Mouse (Mus musculus) CH12.LX (cell line): ENCODE measurements around the gene Gpnmb. TPM values are rescaled to one million over a fixed set of nuclear protein-coding genes. Genes with fewer than 3 reads are reported as not detected.
A peak's percentile ranks its signal among the peaks of the same experiment; 100 is the strongest.

Experiments used
- DNase-seq: peaks from one replicate; pipeline ENCODE4 v3.0.0-alpha.2; 2013; ENCODE audit errors: extremely low read depth
- H3K27ac ChIP-seq: 2 replicates; pipeline ENCODE4 v1.5.1; 2012; ENCODE audit warnings: low read depth, mild to moderate bottlenecking, control low read depth, moderate library complexity; ENCODE audit not compliant: insufficient read depth
- H3K27me3 ChIP-seq: replicated peaks from 2 replicates; pipeline ENCODE3; 2012; ENCODE audit warnings: inconsistent platforms
- H3K36me3 ChIP-seq, 2 experiments: replicated peaks in 1 of 2; 2 replicates each; pipeline versions ENCODE3 to v1.6.1; 2012; ENCODE audit warnings: inconsistent platforms in 1 of 2, low read length in 1 of 2, mild to moderate bottlenecking in 1 of 2, mixed read lengths in 1 of 2, moderate library complexity in 1 of 2; ENCODE audit not compliant: control insufficient read depth in 1 of 2, insufficient read depth in 1 of 2
- H3K4me1 ChIP-seq, 2 experiments: 2 replicates each; pipeline ENCODE4 v1.6.1; 2012; ENCODE audit warnings: inconsistent platforms in 1 of 2, moderate library complexity in 1 of 2; ENCODE audit not compliant: insufficient read depth in 2 of 2, control insufficient read depth in 1 of 2
- H3K4me2 ChIP-seq: 2 replicates; pipeline ENCODE4 v1.6.1; 2012; ENCODE audit warnings: low read depth, mild to moderate bottlenecking, control low read depth; ENCODE audit not compliant: poor library complexity, insufficient read depth, severe bottlenecking
- H3K4me3 ChIP-seq, 3 experiments: fragments of 150-350 bp in 1 of 3; sonication (generic) in 1 of 3; replicated peaks in 1 of 3; 2 replicates each; pipeline versions ENCODE3 to v1.5.1; 2011 to 2012; ENCODE audit warnings: low read depth in 2 of 3, low read length in 2 of 3, mild to moderate bottlenecking in 2 of 3, moderate library complexity in 2 of 3, control low read depth in 1 of 3, improper control_type of control experiment in 1 of 3, inconsistent platforms in 1 of 3, mixed read lengths in 1 of 3; ENCODE audit not compliant: poor library complexity in 1 of 3
- H3K79me2 ChIP-seq: replicated peaks from 2 replicates; pipeline ENCODE4 v1.6.1; 2012; ENCODE audit warnings: mild to moderate bottlenecking, moderate library complexity; ENCODE audit not compliant: control insufficient read depth, poor library complexity, insufficient read depth, severe bottlenecking; ENCODE audit errors: extremely low read depth
- H3K9ac ChIP-seq: 2 replicates; pipeline ENCODE4 v1.6.1; 2012; ENCODE audit warnings: low read depth, mild to moderate bottlenecking, control low read depth, moderate library complexity; ENCODE audit not compliant: insufficient read depth
- H3K9me3 ChIP-seq: replicated peaks from 2 replicates; pipeline ENCODE3; 2012; ENCODE audit warnings: low read length, inconsistent platforms, mixed read lengths
- BHLHE40 ChIP-seq: IDR thresholded peaks from 2 replicates; pipeline ENCODE4 v1.6.1; 2011; ENCODE audit warnings: mild to moderate bottlenecking, low read depth, low read length, improper control_type of control experiment
- CHD2 ChIP-seq: IDR thresholded peaks from 2 replicates; pipeline ENCODE4 v1.6.1; 2011; ENCODE audit warnings: low read length, improper control_type of control experiment
- EP300 ChIP-seq: IDR thresholded peaks from 2 replicates; pipeline ENCODE4 v1.6.1; 2011; ENCODE audit warnings: low read length, improper control_type of control experiment
- HCFC1 ChIP-seq: IDR thresholded peaks from 2 replicates; pipeline ENCODE4 v1.6.1; 2012; ENCODE audit warnings: low read depth, mild to moderate bottlenecking, inconsistent platforms, low read length, improper control_type of control experiment
- JUN ChIP-seq: IDR thresholded peaks from 2 replicates; pipeline ENCODE4 v1.6.1; 2011; ENCODE audit warnings: low read depth, mild to moderate bottlenecking, low read length, improper control_type of control experiment, moderate library complexity; ENCODE audit not compliant: insufficient read depth
- MAX ChIP-seq: IDR thresholded peaks from 2 replicates; pipeline ENCODE4 v1.6.1; 2011; ENCODE audit warnings: low read length, improper control_type of control experiment
- MYC ChIP-seq: IDR thresholded peaks from 2 replicates; pipeline ENCODE4 v1.6.1; 2011; ENCODE audit warnings: low read depth, mild to moderate bottlenecking, improper control_type of control experiment, low read length
- NRF1 ChIP-seq: IDR thresholded peaks from 2 replicates; pipeline ENCODE4 v1.6.1; 2014; ENCODE audit warnings: low read depth, mild to moderate bottlenecking, inconsistent platforms, low read length, improper control_type of control experiment, moderate library complexity
- POLR2AphosphoS2 ChIP-seq: IDR thresholded peaks from 2 replicates; pipeline ENCODE4 v1.6.1; 2011; ENCODE audit warnings: low read depth, low read length, improper control_type of control experiment
- RCOR1 ChIP-seq: conservative IDR thresholded peaks from 2 replicates; pipeline ENCODE4 v1.6.1; 2012; ENCODE audit warnings: low read depth, mild to moderate bottlenecking, inconsistent platforms, low read length, improper control_type of control experiment
- TBP ChIP-seq: conservative IDR thresholded peaks from 2 replicates; pipeline ENCODE4 v1.6.1; 2011; ENCODE audit warnings: low read depth, low read length, improper control_type of control experiment
- TCF12 ChIP-seq: IDR thresholded peaks from 2 replicates; pipeline ENCODE4 v1.6.1; 2014; ENCODE audit warnings: low read depth, mild to moderate bottlenecking, inconsistent platforms, low read length, improper control_type of control experiment
- USF1 ChIP-seq: IDR thresholded peaks from 2 replicates; pipeline ENCODE4 v1.6.1; 2014; ENCODE audit warnings: low read depth, mild to moderate bottlenecking, inconsistent platforms, low read length, improper control_type of control experiment
- USF2 ChIP-seq: conservative IDR thresholded peaks from 2 replicates; pipeline ENCODE4 v1.6.1; 2011; ENCODE audit warnings: low read depth, low read length, improper control_type of control experiment
- ZKSCAN1 ChIP-seq: IDR thresholded peaks from 2 replicates; pipeline ENCODE4 v1.6.1; 2012; ENCODE audit warnings: low read depth, inconsistent platforms, low read length, improper control_type of control experiment, borderline replicate concordance
- dilution Hi-C: fragments of 300-500 bp; cut with MboI; formaldehyde crosslinking; loops from 2 replicates; pipeline ENCODE4 v1.14.3; 2020; ENCODE audit warnings: low sequenced_read_pairs; ENCODE audit not compliant: extremely low pct_unique_long_range_greater_than_20kb, extremely low pct_ligation_motif_present
- in situ Hi-C: fragments of 300-500 bp; cut with MboI; formaldehyde crosslinking; loops from 3 replicates; pipeline ENCODE4 v1.14.3; 2019; ENCODE audit warnings: low sequenced_read_pairs, low pct_ligation_motif_present, low pct_unique_long_range_greater_than_20kb, mixed read lengths
- polyA plus RNA-seq: library from polyadenylated mRNA; unstranded; fragments of >175 nt; gene quantifications from 2 replicates; pipeline ENCODE4 v1.2.1, GENCODE M21; 2012; ENCODE audit warnings: low read depth; ENCODE audit not compliant: insufficient read length
- total RNA-seq, 2 experiments: library from RNA; depleted of rRNA; stranded (reverse); fragments of 300-350 nt in 1 of 2; fragments of >200 nt in 1 of 2; gene quantifications; 2 replicates each; pipeline ENCODE4 v1.2.3; 2012 to 2014

Gpnmb gene
- total and polyA plus RNA-seq, 3 experiments: 0.24 TPM; not detected in 2

DNA sequence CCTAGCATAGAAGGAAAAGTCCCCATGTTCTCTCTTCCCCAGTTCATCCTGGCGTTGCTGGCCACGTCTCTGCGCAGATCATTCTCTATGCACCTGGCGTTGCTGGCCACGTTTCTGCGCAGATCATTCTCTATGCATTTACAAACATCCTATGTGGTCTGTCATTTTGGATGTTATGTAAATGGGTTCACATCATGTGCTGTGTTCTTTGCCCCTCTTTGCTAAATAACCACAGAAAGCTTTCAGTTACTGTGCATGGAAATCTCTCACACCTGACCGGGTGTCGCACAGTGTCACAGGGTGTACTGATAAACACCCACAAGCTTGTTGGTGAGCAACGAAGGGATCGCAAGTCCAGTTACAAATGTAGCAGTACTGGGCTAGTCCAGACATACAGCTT lies 12.0 kb downstream of the Gpnmb start:
- Histone ChIP-seq H3K4me2 (peak overlapping the region; percentile 54; the same call in 1 of the 2 replicates), H3K9ac (no peak overlapping the region), H3K4me3 (no peak overlapping the region), H3K27me3 (no peaks in the 10 kb centered on the region), H3K36me3 (no peaks in the 10 kb centered on the region), H3K27ac (no peak overlapping the region), H3K9me3 (no peaks in the 10 kb centered on the region), H3K79me2 (no peaks in the 10 kb centered on the region), H3K4me1 (peaks cover 15 to 22% of the 10 kb centered on the region in 2 experiments)
- dilution Hi-C loops: no loop called here
- DNase-seq: no peak
- in situ Hi-C loops: no loop called here
- TF ChIP-seq TCF12: peak; percentile 56
- TF ChIP-seq ZKSCAN1: no peak
- TF ChIP-seq RCOR1: 0 out of 2 replicates have a peak, but pooled peaks have one; percentile 47
- TF ChIP-seq USF1: no peak
- no peak for TF ChIP-seq HCFC1
- TF ChIP-seq MAX: 0 out of 2 replicates have a peak, but pooled peaks have one; percentile 35
- 0 out of 2 replicates have a peak, but pooled peaks have one; percentile 45 for TF ChIP-seq TBP
- TF ChIP-seq MYC: 0 out of 2 replicates have a peak, but pooled peaks have one; percentile 19
- no peak for TF ChIP-seq CHD2
- peak; percentile 84 for TF ChIP-seq BHLHE40
- peak; percentile 72 for TF ChIP-seq EP300
- TF ChIP-seq NRF1: 0 out of 2 replicates have a peak, but pooled peaks have one; percentile 47
- TF ChIP-seq JUN: no peak

DNA sequence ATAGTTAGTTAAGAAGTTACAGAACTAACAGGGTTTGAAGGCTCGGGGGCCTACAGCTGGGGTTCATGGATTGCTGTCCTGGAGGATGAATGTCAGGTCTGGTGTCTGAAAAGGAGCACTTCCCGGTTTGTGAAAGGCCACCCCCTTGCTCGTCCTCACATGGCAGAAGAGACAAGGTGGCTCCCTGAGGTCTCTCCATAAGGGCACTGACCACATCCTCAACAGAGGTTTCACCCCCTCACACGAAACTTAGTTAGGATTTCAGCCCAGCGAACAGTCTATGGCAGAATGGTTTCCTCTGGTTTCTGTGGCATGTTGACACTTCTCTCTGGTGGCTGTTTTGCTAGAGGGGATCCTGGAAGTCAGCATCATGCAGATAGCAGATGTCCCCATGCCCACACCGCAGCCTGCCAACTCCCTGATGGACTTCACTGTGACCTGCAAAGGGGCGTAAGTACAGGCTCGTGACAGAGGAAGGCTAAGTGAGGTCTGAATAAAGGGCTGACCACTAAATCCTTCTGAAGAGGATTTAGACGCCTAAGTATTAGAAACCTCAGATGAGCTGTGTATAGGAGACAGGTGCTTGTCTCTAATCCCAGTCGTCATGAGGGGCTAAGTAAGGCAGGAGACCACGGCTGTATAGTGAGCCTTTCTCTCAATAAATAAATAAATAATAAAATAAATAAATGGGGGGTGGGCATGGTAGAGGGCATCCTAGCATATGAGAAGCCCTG lies 14.5 kb downstream of the Gpnmb start:
- TF ChIP-seq USF2: no peak
- TF ChIP-seq POLR2AphosphoS2: no peak
- no peak overlapping the region for H3K4me2 ChIP-seq
- dilution Hi-C loops (no loop called here), in situ Hi-C loops (loop anchor here (10.0 kb wide), 1 partner anchor 194 kb away; no protein-coding TSS in a partner anchor)
- H3K9me3 ChIP-seq: peaks cover 2% of the 10 kb centered on the region
- DNase-seq: no peak
- H3K4me1 ChIP-seq: peaks cover 15 to 22% of the 10 kb centered on the region in 2 experiments
- H3K36me3 ChIP-seq: no peaks in the 10 kb centered on the region
- no peaks in the 10 kb centered on the region for H3K27me3 ChIP-seq
- no peak overlapping the region for H3K9ac ChIP-seq
- no peaks in the 10 kb centered on the region for H3K79me2 ChIP-seq
- H3K4me3 ChIP-seq: no peak overlapping the region
- no peak overlapping the region for H3K27ac ChIP-seq
